Mouse (Mus musculus): ENCODE measurements at regions not wholly inside any gene's neighbourhood (a gene's known extent, or its start where the extent isn't known, plus 50 kb on each side); places are given as distances from the start of the nearest gene placed in this dataset.
"Not testable (repeated sequence)": the region's sequence is repeated elsewhere in the genome, so short reads cannot be mapped to it uniquely, and the experiment has no call there.

- not testable (repeated sequence) for H3K4me2 ChIP-seq (replicated peaks; ENCODE audit: low read depth, low read length); H3K4me1 ChIP-seq (ENCODE audit: insufficient read depth, low read depth, low read length); H3K27ac ChIP-seq (ENCODE audit: low read length); H3K27me3 ChIP-seq (replicated peaks; ENCODE audit: insufficient read depth, low read length); ATAC-seq; H3K36me3 ChIP-seq (ENCODE audit: insufficient read depth, low read length); H3K9me3 ChIP-seq (ENCODE audit: low read length); DNase-seq (ENCODE audit: low spot score); H3K9ac ChIP-seq (replicated peaks; ENCODE audit: low read depth); H3K4me3 ChIP-seq (ENCODE audit: low read depth, low read length)
- WGBS = 4% methylated on average over 1 of the region's 1 CpGs
These were observed 175.6 kb downstream of the Map1s start for GRCm38 (mm10) chr8:71081291-71081690.

DNA sequence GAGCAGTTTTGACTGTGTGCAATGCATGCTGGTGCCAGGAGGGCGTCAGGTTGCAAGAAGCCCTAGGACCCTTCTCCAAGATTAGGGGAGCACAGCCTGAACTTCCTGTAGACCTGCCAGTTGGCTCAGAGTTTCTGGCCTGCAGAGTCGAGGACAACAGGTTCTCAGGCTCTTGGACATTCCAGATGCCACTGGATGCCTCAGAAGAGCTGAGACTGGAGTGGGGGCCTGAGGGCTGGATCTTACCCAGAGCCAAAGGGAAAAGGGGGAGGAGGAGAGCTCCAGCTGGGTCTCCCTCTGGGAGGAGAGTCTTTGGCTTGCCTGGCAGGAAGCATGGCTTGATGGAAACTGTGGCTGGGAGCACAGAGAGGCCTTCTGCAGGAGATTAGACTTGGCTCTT, 145.4 kb upstream of the Myo9b start:
- H3K4me1 ChIP-seq (ENCODE audit: insufficient read depth, low read depth, low read length); H3K36me3 ChIP-seq (ENCODE audit: insufficient read depth, low read length); H3K9ac ChIP-seq (replicated peaks; ENCODE audit: low read depth); H3K4me3 ChIP-seq (ENCODE audit: low read depth, low read length); H3K4me2 ChIP-seq (replicated peaks; ENCODE audit: low read depth, low read length); ATAC-seq; H3K27ac ChIP-seq (ENCODE audit: low read length); H3K9me3 ChIP-seq (ENCODE audit: low read length); H3K27me3 ChIP-seq (replicated peaks; ENCODE audit: insufficient read depth, low read length); DNase-seq (ENCODE audit: low spot score): not testable (repeated sequence)
- WGBS = 25% methylated on average over 2 of the region's 2 CpGs

- no peak overlapping the region for H3K9ac ChIP-seq (replicated peaks; ENCODE audit: low read depth)
- no peak for TF ChIP-seq EP300 (IDR thresholded peaks at IDR 0.05)
- TF ChIP-seq CTCF (IDR thresholded peaks at IDR 0.05) = no peak
- no peaks in the 10 kb centered on the region for H3K4me1 ChIP-seq (ENCODE audit: insufficient read depth, low read depth, low read length)
- peak; percentile 35 for ATAC-seq
- no peaks in the 10 kb centered on the region for H3K9me3 ChIP-seq (ENCODE audit: low read length)
- 59% methylated on average over 4 of the region's 4 CpGs for WGBS
- peak; percentile 8 for DNase-seq (ENCODE audit: low spot score)
- H3K27ac ChIP-seq (ENCODE audit: low read length) = no peak overlapping the region
- H3K27me3 ChIP-seq (replicated peaks; ENCODE audit: insufficient read depth, low read length) = no peaks in the 10 kb centered on the region
- H3K4me2 ChIP-seq (replicated peaks; ENCODE audit: low read depth, low read length) = no peak overlapping the region
- H3K4me3 ChIP-seq (ENCODE audit: low read depth, low read length) = no peak overlapping the region
- no peaks in the 10 kb centered on the region for H3K36me3 ChIP-seq (ENCODE audit: insufficient read depth, low read length)
These were observed 141.9 kb upstream of the Myo9b start for GRCm38 (mm10) chr8:71130411-71131261.

GRCm38 (mm10) chr8:71131327-71132089, 141.0 kb upstream of the Myo9b start:
- ATAC-seq = peak; percentile 8; the same call in 1 of the 2 replicates
- Histone ChIP-seq H3K4me2 (replicated peaks; ENCODE audit: low read depth, low read length) (no peak overlapping the region), H3K4me3 (ENCODE audit: low read depth, low read length) (no peak overlapping the region), H3K9ac (replicated peaks; ENCODE audit: low read depth) (no peak overlapping the region), H3K27ac (ENCODE audit: low read length) (no peak overlapping the region), H3K27me3 (replicated peaks; ENCODE audit: insufficient read depth, low read length) (no peaks in the 10 kb centered on the region), H3K4me1 (ENCODE audit: insufficient read depth, low read depth, low read length) (no peaks in the 10 kb centered on the region), H3K36me3 (ENCODE audit: insufficient read depth, low read length) (no peaks in the 10 kb centered on the region), H3K9me3 (ENCODE audit: low read length) (no peaks in the 10 kb centered on the region)
- TF ChIP-seq EP300 (IDR thresholded peaks at IDR 0.05) (no peak), CTCF (IDR thresholded peaks at IDR 0.05) (no peak)
- peak; percentile 5 for DNase-seq (ENCODE audit: low spot score)
- WGBS = 89% methylated on average over 4 of the region's 4 CpGs

GRCm38 (mm10) chr8:71132898-71133297, 139.6 kb upstream of the Myo9b start:
- ATAC-seq; H3K4me1 ChIP-seq (ENCODE audit: insufficient read depth, low read depth, low read length); H3K36me3 ChIP-seq (ENCODE audit: insufficient read depth, low read length); H3K4me3 ChIP-seq (ENCODE audit: low read depth, low read length); H3K27me3 ChIP-seq (replicated peaks; ENCODE audit: insufficient read depth, low read length); H3K9me3 ChIP-seq (ENCODE audit: low read length); H3K4me2 ChIP-seq (replicated peaks; ENCODE audit: low read depth, low read length); H3K27ac ChIP-seq (ENCODE audit: low read length); H3K9ac ChIP-seq (replicated peaks; ENCODE audit: low read depth): not testable (repeated sequence)
- 28% methylated on average over 1 of the region's 1 CpGs for WGBS
- DNase-seq (ENCODE audit: low spot score) = peak; percentile 11

GRCm38 (mm10) chr8:71137131-71137530, 135.4 kb upstream of the Myo9b start:
- not testable (repeated sequence) for H3K9me3 ChIP-seq (ENCODE audit: low read length); H3K4me3 ChIP-seq (ENCODE audit: low read depth, low read length); H3K27me3 ChIP-seq (replicated peaks; ENCODE audit: insufficient read depth, low read length); H3K27ac ChIP-seq (ENCODE audit: low read length); H3K9ac ChIP-seq (replicated peaks; ENCODE audit: low read depth); H3K4me2 ChIP-seq (replicated peaks; ENCODE audit: low read depth, low read length); H3K36me3 ChIP-seq (ENCODE audit: insufficient read depth, low read length); DNase-seq (ENCODE audit: low spot score); H3K4me1 ChIP-seq (ENCODE audit: insufficient read depth, low read depth, low read length); ATAC-seq
- WGBS = 100% methylated on average over 1 of the region's 3 CpGs

DNA sequence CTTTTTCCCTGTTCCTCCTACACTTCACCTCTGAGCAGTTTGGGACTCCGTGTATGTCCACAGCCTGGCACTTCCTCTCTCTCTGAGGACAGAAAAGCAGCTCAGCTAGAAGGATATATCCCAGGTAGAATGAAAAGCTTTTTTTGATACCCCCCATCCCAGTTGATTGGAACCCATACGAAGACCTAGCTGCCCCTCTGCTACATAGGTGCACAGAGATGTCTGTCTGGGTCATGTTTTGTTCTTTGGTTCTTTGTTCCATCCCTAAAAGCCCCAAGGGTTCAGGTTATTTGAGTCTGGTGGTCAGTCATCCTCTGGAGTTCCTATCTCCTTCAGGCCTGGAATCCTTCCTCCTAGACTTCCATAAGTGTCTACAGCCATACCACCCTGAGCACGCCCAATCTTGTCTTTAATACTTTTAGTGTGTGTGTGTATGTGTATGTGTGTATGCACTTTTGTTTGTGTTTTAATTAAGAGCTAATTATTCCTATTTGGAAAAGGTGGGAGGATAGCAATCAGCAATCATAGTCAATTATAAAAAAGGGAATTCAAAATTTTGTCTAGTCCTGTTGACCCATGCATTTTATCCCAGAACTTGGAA, 130.0 kb upstream of the Myo9b start:
- 55% methylated on average over 3 of the region's 3 CpGs for WGBS
- H3K27ac ChIP-seq (ENCODE audit: low read length); H3K9me3 ChIP-seq (ENCODE audit: low read length); ATAC-seq; H3K9ac ChIP-seq (replicated peaks; ENCODE audit: low read depth); DNase-seq (ENCODE audit: low spot score); H3K4me1 ChIP-seq (ENCODE audit: insufficient read depth, low read depth, low read length); H3K4me3 ChIP-seq (ENCODE audit: low read depth, low read length); H3K27me3 ChIP-seq (replicated peaks; ENCODE audit: insufficient read depth, low read length); H3K4me2 ChIP-seq (replicated peaks; ENCODE audit: low read depth, low read length); H3K36me3 ChIP-seq (ENCODE audit: insufficient read depth, low read length): not testable (repeated sequence)

GRCm38 (mm10) chr8:71171478-71172210, 100.9 kb upstream of the Myo9b start:
- H3K27me3 ChIP-seq (replicated peaks; ENCODE audit: insufficient read depth, low read length); DNase-seq (ENCODE audit: low spot score); H3K36me3 ChIP-seq (ENCODE audit: insufficient read depth, low read length); H3K4me3 ChIP-seq (ENCODE audit: low read depth, low read length); H3K9ac ChIP-seq (replicated peaks; ENCODE audit: low read depth); ATAC-seq; H3K9me3 ChIP-seq (ENCODE audit: low read length); H3K27ac ChIP-seq (ENCODE audit: low read length); H3K4me2 ChIP-seq (replicated peaks; ENCODE audit: low read depth, low read length); H3K4me1 ChIP-seq (ENCODE audit: insufficient read depth, low read depth, low read length): not testable (repeated sequence)
- 54% methylated on average over 3 of the region's 3 CpGs for WGBS

Measured in lung, postnatal 0 days (tissue).